Mouse (Mus musculus) ovary, postnatal 36 days (tissue): ENCODE results near the gene Plek2.
"Not testable (repeated sequence)": the region's sequence is repeated elsewhere in the genome, so short reads cannot be mapped to it uniquely, and the experiment has no call there.

Source experiments
- DNase-seq: peaks from one replicate; pipeline ENCODE4 v3.0.0; 2022; ENCODE audit warnings: low spot score, mixed read lengths

Gene Plek2

DNA sequence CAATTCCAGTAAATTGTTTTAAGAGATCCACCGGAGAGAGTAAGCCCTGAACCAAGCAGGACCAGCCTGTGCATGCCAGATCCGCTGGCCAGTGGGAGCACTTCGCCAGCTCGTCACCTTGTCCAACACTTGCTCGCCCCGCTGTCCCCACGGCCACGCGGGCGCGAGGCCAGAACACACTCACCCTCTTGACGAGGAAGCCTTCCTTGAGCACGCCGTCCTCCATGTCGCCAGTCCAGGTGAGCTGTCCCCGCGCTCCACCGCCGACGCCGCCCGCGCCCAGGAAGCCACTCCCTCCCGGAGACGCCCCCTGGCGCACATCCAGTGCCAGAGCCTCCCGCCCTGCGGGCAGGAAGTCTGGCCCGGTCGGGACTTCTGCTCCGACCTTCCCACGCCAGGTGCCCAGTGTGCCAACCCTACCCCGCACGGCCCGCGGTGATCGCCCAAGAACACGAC, at the start of gene Plek2:
Plek2 (minus strand) TSS at position 258 of the 456 bp plus-strand sequence.
- peak; percentile 80 for DNase-seq

DNA sequence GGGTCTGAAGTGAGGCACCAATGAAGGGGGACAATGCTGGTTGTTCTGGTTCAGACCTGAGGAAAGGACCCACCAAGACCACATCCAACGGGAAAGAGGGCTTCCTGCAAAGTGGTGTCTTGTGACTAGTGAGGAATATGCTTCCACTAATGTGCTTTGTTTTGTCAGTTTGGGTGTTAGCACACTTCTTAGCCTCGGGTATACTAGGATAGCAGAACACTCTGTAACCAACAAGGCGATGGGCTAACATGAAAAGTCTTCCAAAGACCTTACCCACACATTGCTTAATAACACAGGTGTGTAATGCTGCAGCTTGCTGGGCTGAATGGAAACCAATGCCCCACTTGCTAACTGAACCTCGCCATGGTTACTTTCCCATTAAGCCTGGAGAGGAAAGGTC, 49.6 kb upstream of the Plek2 start:
- no peak for DNase-seq

DNA sequence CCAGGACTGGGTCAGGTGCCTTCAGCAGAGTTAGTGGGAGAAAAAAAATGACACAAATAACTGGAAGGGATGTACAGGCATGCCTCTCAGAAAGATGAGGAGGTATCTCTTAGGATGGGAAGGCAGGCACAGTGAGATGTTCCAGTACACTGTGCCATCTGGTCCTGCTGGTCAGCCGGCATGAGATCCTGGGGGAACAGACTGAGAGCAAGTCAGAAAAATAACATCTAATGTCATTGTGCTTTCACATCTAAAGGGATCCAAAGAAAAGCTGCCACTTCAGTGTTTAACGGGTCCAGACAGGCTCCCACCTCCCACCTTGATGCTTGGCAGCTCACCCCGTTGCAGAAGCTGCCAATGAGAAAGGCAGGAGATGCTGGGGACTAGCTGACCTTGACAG, 45.7 kb upstream of the Plek2 start:
- no peak for DNase-seq

DNA sequence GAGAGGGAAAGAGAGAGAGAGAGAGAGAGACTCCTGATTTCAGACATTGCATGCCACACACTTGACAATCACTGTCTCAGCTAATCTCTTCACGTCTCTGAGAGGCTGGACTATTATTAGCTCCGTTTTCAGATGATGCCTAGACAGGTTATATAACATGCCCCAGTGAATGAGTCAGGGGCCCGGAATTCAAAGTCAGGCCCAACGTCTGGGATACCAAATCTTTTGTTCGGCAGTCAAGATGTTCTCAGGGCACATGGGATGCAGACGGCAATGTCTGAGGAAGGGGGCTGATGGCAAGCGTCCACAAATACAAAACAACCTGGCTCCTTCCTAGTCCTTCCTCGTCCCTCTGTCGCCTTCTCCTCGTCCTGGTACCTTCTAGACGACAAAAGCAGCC, 45.3 kb upstream of the Plek2 start:
- DNase-seq, result no peak

DNA sequence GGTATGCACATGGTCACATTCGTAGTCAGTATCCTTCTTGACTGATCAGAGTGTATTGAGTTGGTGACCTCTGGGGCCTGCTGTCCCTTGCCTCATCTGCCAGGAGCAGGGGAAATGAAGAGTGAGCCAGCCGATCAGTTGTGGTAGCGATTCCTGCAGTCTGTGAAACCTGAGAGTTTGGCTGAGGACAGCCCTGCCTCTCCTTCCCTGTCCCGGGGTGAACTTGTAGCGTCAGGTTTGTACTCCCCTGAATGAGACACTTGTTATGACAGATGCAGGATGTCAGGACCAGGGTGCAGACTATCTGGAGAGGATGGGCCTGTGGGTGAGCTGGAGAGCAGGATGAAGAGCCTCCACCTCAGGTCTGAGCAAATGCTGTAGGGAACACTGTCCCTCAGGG, 40.9 kb upstream of the Plek2 start:
- DNase-seq, result no peak

DNA sequence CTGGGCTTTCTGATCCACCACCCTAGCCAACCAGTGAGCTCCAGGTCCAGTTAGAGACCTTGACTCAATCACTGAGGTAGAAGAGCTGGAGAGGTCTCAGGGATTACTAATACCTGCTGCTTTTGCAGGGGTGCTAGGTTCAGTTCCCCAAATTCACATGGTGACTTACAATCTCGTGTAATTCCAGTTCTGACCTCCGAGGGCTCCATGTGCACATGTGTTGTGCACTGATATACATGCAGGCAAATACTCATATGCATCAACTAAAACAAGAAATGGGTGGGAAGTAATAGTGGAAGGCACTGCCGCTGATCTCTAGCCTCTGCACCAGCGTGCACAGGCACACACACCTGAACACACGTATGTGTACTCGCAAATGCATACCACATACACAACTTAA, 40.4 kb upstream of the Plek2 start:
- no peak for DNase-seq

DNA sequence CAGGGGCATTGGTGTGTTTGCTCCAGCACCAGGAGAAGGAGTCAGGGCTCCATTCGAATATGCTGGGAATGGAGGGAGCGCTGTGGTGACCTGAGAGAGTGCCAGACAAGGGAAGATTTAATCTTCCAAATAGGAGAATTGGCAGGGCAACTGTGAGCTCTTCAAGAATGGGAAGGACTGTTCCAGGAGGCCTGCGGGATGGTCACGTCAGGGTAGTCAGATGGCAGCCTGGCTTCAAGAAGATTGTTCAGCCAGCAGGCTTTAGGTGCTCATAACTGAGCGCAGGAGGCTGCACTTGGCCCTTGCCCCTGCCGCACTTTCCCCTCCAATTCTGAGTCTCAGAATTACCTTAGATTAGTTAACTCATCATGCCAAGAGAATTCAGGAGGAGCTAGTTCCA, 36.2 kb upstream of the Plek2 start:
- no peak for DNase-seq

DNA sequence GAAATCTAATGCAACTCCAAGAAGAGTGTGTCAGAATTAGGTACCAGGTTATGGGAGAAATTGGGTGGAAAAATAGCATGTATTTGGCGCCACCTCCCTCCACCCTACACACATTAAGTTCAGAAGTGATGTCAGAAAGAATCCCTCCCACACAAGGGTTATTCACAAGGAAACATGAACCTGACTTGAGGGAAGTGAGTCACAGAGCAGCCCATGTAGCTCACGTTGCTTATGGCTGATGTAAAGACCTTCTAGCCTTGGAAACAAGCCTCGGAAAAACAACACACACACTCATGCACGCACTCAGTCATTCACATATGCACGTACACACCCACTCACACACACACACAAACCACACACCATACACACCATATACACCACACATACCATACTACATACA, 33.3 kb upstream of the Plek2 start:
- no peak for DNase-seq

DNA sequence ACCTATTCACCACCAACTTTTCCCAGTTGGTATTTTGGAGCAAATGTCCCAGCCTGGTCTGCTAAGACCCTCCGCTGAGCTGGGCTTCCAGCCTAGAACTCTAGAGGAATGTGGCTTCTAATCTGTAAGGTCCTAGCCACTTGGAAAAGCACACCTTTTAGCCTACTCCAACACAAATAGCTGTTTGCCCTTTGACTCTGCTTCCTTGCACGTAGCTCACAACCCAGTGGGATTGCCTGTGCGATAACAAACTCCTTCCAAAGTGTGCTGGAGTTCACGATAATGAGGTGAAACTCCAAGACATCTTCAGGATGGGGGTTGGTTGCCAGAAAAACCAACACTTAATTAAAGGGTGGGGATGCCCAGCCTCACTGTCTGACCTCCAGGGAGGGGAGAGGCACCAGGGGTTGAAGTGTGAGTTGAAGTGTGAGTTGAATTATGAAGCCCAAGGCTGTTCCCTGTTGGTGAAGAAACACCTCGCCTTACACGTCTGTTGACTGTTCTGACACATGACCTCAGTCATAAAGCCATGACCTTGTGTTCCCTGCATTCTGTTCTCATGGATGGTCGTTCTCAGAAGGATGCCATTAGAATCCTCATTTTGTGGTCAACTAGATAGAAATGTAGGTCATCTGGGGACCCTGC, 32.8 kb upstream of the Plek2 start:
- no peak for DNase-seq

DNA sequence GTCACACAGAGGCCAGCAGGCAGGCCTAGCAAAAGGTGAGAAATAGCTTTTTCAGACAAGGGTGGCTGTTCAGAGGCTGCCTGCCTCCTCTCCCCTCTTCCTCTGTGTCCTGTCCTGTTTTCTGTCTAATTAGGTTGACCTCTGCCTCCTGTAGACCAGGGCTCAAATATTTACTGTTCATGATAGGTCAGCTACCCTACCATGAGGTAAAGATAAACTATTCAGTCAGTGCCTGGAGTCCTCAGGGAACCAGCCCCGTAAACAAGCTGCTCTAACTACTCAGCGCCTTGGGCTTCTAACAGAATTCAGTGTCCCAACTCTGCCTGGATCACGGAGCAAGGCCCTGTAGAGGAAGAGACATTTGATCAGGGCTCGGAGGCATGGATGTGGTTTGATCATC, 29.7 kb upstream of the Plek2 start:
- peak; percentile 24 for DNase-seq

DNA sequence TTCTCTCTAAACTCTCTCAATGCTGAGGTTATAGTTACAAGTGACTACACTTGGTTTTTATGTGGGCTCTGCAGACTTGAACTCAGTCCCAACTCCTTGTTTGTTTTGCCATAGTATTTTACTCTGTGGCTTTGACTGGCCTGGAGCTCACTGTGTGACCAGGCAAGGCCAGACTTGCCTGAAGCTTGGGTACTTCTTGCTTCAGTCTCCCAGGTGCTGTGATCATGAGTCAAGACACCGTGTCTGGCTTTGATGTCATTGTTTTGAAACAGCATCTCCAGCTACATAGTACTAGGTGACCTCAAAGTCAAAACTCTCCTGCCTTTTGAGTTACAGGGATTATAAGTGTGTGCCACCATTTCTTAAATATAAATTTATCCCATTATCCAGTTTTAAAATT, 23.1 kb upstream of the Plek2 start:
- no peak for DNase-seq

DNA sequence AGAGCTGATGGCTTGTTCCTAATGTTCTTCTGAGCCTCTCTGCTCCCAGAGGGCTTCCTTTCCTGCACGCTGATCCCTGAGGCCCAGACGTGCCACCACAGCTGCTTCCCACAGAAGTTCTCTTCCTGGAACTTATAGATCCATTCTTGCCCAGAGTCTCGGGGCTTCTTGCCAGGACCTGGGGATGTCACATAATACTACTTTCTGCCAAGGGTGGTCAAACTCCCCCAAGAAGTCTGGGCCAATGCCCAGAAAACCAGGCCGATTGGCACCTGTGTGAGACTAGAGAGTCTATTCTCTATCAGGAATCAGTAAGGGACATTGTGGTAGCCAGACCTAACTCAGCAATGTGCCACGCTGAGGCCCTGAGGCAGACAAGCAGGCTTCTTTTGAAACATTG, 20.5 kb upstream of the Plek2 start:
- peak; percentile 21 for DNase-seq

DNA sequence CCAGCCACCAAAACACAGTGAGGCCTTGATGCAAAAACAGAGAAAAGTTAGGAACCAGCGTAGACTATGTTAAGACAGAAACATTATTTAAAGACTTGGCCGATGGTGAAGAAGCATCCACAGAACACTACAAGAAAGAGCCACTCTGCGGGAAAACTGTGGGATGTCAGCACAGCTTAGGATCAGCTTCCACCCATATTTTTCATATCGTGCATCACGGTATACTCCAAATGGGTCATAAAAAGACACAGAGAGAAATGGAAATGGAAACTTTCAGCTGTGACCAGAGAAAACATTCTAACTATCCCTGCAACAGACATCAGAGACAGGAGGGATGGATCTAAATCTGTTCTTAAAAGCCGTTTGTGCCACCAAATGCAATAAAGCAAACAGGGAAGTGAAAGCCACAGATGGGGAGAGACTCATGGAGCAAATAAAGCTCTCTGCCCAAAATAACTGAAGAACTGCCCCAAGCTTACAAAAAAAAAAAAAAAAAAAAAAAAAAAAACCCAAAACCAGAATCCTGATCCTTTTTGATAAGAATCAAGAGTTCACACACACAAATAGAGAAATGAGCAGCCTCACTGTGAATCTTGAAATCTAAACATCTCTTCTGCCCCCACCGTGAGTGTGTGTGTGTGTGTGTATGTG, 16.9 kb upstream of the Plek2 start:
- no peak for DNase-seq

DNA sequence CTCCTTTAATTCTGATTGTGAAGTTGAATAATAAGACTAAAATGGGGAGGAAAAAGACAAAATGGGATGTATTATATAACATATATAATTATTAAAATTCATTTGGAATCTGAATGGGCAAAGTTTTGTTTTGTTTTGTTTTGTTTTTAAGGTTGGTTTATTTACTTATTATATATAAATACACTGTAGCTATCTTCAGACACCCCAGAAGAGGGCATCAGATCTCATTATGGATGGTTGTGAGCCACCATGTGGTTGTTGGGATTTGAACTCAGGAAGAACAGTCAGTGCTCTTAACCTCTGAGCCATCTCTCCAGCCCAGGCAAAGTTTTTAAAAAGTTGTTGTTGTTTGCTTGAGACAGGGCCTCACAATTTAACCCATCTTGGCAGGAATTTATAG, 16.2 kb upstream of the Plek2 start:
- DNase-seq, result not testable (repeated sequence)

DNA sequence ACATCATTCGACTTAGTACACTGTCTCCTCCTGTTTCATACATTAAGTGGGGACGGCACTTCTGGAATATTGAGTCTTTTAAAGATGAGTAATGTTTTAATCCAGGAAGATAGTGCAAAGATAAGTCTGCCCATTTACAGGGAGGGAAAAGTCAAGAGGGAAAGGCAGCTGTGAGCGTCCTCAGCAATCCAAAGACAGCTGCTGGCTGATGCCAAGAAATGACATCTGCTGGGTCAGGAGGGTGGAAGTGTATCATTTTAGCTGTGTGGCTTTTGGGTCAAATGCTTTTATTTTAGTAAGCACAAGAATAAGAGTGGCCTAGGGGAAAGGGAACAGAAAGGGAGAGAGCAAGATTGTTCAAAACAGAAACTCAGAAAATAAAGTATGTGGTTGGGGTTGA, 15.3 kb upstream of the Plek2 start:
- no peak for DNase-seq

DNA sequence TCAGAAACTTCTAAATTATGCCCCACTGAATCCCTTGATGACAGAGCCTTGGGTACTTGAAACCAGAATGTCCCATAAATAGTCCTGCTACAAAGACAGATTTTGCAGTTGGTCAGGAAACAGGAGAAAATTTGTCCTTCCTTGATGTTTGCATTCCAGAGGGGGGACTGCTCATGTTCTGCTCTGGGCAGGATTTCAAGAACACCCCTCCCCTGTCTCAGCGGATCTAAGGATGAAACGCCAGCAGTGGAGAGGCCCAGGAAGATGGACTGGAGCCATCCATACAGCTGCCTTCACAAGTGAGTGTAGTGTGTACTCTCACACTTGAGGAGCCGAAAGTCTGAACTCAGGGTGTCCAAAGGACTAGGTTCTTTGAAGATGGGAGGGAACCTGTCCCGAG, 14.7 kb upstream of the Plek2 start:
- DNase-seq, result no peak

DNA sequence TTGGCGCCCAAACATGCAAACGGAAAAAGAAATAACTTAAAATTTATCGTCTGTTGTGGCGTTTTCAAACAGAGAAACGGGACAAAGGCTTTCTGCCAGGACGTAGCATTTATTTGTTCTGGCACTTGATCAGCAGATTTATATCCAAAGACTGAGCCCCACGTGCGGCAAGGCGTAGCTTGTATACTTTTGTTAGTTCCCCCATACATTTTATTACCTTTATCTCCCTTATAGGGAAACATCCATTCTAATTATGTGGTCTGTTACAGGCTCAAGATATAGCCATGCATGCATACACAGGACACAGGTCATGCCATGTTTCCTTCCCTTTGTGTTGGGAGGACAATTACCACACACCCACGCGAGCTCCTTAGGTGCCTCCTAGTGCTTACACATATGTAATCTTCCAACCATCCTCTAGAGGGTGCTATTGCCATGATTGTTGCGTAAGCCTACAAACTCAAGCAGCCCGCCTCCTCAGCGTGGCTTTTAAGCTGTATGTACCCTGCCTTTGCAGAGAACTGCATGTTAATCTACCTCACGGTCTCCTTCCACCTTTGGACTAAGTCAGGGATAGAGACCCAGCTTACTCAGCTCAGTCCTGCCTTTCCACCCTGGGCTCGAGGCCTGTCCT, 12.4 kb upstream of the Plek2 start:
- peak; percentile 44 for DNase-seq

DNA sequence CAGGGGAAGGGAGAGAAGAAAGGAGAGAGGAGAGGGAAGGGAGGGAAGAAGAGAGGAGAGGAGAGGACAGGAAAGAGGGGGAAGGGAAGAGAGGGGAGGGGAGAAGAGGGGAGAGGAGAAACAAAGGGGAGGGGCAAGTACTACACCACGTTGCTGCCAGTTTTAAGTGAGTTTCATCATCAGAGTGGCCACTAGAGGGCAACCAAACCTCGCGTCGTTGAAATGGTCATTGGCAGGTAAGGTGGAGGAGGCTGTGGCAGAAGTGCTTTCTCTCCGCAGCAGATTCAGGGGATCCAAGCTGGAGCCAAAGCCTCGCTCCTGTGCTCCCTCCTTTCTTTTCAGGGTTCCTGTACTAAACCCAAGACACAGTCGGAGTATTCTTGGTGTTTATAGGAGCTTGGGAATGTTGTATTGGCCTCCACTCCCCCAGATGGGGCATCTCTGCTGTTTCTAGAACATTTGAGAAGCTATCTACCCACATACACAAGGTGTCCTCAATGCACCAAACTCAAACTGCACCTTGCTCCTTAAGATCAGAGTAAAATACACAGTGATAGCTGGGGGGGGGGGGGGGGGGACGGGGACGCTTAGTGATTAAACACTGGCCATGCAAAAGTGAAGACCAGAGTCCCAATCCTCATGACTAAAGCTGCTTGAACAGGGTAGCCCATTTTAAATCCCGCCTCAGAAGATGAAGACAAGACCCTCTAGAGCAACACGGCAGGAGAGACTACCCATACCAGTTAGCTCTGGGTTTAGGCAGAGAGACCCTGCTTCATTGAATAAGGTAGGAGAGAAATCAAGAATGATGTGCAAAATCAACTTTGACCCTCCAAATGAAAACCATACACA, 11.7 kb upstream of the Plek2 start:
- DNase-seq, result peak; percentile 70

DNA sequence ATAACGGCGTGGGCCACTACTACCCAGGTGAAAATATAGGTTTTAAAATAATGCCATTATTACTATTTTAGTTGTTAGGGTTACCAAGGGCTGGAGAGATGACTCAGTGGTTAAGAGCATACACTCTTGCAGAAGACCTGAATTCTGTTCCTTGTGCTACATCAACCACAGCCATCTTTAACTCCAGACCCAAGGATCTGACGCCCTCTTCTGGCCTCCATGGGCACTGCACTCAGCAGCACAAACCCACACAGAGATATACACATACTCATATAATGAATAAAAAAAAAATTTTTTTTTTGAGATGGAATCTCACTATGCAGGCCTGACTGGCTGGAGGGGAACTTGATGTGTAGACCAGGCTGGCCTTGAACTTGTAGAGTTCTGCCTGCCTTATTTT, 9.5 kb upstream of the Plek2 start:
- no peak for DNase-seq

DNA sequence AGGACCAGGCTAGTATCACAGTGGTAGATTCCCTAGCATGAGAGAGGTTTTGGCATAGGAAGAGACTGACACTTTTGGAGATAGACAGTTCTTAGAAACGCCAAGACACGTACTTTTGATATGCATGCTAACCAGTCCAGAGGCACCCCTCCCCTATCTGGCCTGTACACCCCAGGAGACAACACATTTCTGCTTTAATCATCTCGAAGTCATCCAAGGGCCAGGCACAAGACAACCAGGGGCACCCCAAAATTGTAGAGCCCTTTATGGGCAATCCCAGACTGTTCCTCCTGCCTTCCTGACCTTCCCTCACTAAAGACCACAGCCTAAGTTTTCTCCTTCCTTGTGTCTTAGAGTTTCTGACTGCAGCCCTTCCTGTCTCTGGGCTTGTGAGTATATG, 8.8 kb upstream of the Plek2 start:
- no peak for DNase-seq

DNA sequence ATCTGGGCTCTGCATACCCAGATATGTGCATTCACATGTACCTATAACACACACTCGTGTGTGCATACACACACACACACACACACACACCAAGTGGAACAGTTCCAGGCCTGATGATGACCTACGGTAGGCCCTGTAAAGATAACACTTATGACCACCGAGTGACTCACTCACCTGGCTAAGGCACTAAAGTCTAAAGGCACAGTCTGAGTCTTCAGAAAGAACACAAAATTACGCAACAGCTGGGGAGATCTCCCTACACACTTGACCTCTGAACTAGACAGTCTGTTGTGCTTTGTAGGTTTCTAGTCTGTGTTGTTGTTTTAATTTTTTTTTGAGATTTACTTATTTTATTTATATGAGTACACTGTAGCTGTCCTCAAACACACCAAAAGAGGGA, 7.7 kb upstream of the Plek2 start:
- DNase-seq, result no peak

DNA sequence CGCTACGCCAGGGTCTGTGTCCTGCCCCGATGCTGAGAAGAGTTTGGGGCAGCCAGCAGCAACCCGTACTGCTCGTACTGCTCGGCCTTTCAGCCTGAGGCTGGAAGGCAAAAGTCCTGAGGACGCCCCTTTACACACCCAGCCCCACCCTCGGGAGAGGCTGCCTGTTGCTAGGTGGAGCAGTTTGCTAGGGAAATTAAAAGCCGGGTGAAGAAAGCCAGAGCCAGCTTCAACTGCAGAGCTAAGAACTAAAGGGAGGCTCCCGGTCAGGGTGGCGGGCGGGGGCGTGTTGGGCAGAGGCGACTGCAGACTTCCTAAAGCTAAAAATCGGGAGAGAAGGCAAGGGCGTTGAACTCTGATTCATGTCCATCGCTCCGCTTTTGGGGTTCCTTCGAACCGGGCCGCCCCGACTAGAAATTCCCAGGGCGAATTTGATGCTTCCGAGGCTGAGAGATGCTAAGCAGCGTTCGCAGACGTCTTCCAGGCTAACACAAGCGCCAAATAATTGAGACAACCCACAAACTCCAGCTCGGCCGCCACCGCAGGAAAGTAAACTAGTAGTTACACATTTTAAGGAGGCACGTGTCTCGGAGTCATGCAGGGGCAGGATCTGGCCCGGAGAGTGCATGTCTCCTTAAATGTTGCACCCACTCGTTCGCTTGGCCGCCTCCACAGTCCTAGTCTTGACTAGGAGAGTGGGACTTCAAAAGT, 5.1 kb upstream of the Plek2 start:
- peak; percentile 30 for DNase-seq
